Mouse (Mus musculus) small intestine, adult 2 months (tissue): ENCODE data around the gene Prr19.

Experiments used
- CTCF ChIP-seq: fragments of 200-500 bp; IDR thresholded peaks from 2 replicates; pipeline ENCODE4 v1.5.1; 2012; ENCODE audit warnings: low read depth, mild to moderate bottlenecking, control low read depth, inconsistent platforms, low read length, moderate library complexity, mixed read lengths; ENCODE audit not compliant: insufficient replicate concordance, insufficient read length; ENCODE audit errors: extremely low read depth
- POLR2A ChIP-seq: fragments of 200-500 bp; IDR thresholded peaks from 2 replicates; pipeline ENCODE4 v1.6.1; 2012; ENCODE audit warnings: low read depth, mild to moderate bottlenecking, control low read depth, inconsistent platforms, low read length, moderate library complexity

GRCm38 (mm10) chr7:25268588-25268987, 32.6 kb upstream of the Prr19 start:
- no peak for TF ChIP-seq CTCF
- no peak for TF ChIP-seq POLR2A
